Mouse (Mus musculus) gastrocnemius, adult 18-20 months (tissue): ENCODE data around the gene Spg11. TPM values are rescaled to one million over a fixed set of nuclear protein-coding genes. Genes with fewer than 3 reads are reported as not detected.

ENCODE experiments used
- DNase-seq: peaks from one replicate; pipeline ENCODE4 v3.0.0; 2021; ENCODE audit warnings: low spot score
- long read RNA-seq, 2 experiments: library from polyadenylated mRNA; stranded (forward); transcript quantifications; one replicate each; pipeline ENCODE4 v2.0.0; 2021
- total RNA-seq, 2 experiments: library from RNA; stranded (reverse); gene quantifications; 2 replicates each; pipeline ENCODE4 v1.2.3; 2021

Spg11 gene
- total RNA-seq: 1 to 10 TPM; 5.8 to 6.4 TPM
- long read RNA-seq, experiment 1, full-length matches to known transcripts: 7 of 11 reads
- long read RNA-seq, experiment 1, partial matches to known transcripts: 3 of 11 reads
- long read RNA-seq, experiment 1, other reads (novel, unspliced or antisense): 1 of 11 reads
- long read RNA-seq, experiment 2, full-length matches to known transcripts: 5 of 9 reads
- long read RNA-seq, experiment 2, partial matches to known transcripts: 0 of 9 reads
- long read RNA-seq, experiment 2, other reads (novel, unspliced or antisense): 4 of 9 reads

- DNase-seq: peak; percentile 97
These were observed at the start of gene Spg11 for GRCm38 (mm10) chr2:122117961-122118958. Gene Spg11 (minus strand): TSS chr2:122118386.

DNA sequence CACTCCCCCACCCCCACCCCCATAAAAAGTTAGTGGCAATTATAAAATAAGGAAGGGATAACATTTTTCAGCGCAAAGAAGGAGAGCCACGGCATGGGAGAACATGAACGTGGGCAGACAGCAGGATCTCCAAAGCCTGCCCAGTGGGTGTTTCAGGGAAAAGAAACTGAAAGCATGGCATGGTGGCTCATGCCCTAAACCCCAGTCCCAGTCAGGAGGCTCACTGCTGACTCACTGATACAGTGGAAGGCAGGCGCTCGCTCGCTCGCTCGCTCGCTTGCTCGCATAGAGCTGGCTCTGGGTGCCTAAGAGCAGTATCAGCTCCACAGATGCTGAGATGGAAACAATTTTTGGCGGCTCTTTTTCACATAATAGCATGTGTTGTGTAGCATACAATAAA is 46.1 kb upstream of the Spg11 start:
- no peak for DNase-seq

DNA sequence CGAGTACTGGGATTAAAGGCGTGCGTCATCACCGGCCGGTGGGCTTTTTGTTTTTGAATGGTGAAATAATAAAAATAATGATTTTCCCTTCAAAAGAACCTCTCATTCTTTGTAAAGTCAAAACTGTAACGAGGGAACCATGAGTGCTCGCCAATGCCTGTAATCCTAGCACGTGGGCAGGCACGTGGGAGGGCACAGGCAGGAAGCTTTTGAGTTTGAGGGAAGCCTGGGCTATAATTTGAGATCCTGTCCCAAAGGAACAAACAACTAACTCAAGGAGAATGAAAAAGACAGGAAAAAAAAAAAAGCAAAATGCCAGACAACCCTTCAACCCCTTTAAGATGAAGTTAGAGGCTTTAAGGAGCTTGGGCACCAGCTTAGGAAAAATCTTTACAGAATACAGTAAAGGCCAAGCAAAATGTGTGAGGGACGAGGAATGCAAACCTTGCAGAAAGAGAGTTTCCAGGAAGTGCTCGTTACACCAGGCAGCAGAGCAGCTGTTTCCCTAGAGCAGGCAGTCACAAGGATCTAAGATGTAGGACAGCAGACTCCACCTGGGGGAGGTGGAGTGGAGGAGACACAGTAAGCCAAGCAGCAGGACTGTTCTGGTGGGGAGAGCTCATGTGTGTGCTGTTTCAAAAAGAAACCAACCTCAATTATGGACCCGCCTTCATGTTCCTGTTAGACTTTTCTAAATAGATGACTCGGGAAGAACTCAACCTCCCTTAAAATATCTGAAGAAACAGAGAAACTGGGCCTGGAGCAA is 45.4 kb upstream of the Spg11 start:
- no peak for DNase-seq

GRCm38 (mm10) chr2:122162529-122162928 is 44.3 kb upstream of the Spg11 start:
- DNase-seq: no peak

DNA sequence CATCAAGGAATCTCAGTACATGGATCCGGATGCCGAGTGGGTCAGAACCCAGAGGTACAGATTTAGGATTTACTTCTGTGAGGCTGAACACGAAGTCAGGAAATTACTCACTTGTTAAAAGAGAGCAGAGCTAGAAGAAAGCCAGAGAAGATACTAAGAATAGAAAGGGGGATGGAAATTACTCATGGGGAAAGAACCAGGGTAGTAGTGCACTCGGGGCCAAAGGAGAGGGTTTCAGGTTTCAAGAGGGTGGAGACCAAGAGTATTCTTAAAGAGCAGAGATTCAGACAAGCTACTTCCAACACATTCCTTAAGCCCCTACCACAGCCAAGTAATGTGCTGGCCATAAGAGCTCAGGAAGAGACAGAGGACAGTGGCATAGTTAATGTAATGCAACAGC is 43.4 kb upstream of the Spg11 start:
- no peak for DNase-seq

- peak; percentile 90 for DNase-seq
These were observed 42.5 kb upstream of the Spg11 start, which contains the start of gene Trim69 for GRCm38 (mm10) chr2:122160680-122161079. Gene Trim69 (plus strand): TSS chr2:122160700.

DNA sequence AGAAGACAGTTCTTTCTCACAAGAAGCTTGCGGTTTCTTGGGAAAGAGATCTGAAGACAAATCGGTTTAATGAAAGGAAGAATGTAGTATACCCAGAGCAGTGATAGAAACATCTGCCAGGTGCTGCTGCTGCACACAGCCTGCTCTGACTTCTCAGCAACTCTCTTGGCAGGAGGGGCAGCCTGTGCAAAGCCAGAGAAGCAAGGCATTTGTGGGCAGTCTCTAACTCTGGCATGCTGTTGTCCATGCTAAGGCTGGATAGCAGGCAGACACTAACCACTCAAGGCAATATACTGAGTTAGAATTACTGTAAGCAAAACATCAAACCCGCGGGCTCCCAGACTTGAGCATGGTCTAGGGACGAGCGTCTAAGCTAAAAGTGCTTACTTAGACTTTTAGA is 41.5 kb upstream of the Spg11 start:
- DNase-seq: no peak

- no peak for DNase-seq
These were observed 40.2 kb upstream of the Spg11 start for GRCm38 (mm10) chr2:122158362-122158802.

DNA sequence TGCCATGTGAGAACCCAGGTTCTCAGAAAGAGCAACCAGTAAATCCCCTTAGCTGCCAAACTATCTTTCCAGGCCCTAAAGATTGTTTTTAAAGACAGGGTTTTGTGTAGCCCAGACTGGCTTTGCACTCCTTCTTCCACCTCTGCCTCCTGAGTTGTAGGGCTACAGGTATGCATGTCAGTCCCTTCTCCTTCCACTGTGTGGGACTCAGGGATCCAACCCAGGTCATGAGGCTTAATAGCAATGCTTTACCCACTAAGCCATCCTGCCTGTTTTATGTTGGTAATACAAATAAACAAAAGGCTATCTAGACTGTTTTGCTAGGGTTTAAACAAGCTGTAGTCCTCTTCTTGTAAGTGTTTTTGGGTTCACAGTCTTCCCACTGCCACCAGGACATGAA is 39.4 kb upstream of the Spg11 start:
- DNase-seq: no peak

DNA sequence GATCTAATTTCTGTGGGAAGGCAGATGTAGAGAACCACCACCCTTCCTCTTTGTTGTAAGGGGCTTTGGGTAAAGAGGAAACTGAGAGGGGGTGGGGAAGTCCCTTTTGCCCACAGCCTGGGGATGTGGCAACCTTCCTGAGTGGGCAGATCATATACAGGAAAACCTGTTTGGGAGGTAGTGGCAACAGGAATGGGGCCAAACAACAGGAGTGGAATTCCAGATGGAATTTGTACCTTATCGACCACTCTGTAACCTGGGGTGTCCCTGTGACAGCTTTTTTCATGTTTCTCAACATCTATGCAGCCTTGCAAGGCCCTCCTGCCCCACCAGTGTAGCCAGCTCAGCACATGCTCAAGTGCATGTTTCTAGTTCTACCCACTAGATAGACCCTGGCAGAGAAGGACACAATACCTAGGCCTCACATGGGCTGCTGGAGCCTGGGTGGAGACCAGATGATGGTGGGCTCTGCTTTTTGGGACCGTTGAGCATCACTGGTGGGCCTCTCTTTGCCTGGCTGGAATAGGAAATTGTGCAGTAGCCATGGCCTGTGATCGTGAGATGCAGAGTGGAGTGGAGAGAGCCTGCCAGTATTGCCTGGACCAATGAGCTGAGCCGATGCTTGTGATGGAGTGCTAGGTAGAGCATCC is 38.0 kb upstream of the Spg11 start:
- no peak for DNase-seq

DNA sequence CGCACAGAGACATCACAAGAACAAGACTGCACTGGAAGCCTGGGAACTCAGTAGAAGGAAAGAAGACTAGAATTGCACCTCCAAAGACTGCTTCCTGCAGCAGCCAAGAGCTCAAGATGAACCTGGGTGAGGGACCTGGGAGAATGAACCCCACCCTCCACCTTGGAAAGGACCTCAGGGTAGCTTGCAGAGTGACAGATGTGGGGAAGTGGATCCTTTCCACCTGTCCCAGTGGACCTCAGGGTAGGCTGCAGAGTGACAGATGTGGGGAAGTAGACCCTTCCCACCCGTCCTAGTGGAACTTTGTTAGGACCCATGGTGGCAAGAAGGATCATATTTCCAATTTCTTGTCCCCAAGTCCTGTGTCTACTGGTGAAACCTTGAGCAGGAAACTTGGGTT is 37.1 kb upstream of the Spg11 start:
- no peak for DNase-seq

DNA sequence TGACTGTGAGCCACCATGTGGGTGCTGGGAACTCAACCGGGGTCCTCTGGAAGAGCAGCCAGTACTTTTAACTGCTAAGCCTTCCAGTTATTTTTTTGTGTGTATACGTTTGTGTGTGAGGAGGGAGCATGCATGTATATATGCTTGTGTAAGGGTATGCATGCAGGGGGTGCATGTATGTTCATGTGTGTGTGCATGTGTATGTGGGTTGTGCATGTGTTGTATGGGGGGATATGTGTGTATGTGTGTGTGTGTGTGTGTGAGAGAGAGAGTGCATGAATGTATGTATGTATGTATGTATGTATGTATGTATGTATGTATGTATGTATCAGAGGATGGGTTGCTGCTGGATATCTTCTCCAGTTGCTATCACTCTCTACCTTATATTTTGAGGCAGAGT is 36.3 kb upstream of the Spg11 start:
- DNase-seq: no peak

DNA sequence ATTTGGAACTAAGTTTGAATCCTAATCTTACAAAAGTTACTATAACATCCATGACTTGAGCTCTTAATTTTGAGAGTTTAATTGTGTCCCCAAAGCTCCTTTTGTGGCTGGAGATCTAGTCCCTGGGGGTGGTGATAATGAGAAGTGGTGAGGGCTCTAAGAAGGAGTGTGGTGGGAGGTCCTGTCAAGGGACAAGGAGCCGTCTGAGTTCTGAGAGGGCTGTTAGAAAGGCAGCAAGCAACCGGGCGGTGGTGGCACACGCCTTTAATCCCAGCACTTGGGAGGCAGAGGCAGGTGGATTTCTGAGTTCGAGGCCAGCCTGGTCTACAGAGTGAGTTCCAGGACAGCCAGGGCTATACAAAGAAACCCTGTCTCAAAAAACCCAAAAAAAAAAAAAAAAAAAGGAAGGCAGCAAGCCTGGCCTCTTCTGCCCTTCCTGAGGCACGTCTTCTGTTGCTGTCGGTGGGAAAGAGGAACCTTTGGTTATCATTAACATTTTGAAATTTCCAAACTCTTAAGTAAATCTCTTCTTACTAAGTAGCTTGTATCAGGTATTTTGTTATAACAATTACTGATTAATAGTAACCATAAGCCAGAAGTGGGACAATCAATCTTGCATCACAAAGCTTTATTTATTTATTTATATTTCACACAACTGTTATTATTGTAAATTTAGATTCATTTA is 35.6 kb upstream of the Spg11 start:
- DNase-seq: no peak

DNA sequence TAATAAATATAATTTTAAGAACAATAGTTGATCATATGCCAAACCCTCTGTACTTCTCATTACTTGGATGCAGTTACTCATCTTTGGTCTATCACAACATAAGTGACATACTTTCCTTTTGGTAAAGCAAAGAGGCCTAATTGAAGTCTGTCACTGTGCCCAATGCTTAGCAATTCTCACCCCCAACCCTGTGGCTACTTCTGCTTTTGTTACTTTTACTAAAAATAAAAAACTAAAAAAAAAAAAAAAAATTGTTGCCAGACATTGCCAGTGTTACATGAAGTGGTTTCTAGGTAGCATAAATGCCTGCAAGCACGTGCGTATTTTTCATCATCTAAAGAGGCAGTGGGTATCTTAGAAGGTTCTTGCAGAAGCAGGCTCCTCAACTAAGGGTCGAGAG is 34.7 kb upstream of the Spg11 start:
- DNase-seq: no peak

DNA sequence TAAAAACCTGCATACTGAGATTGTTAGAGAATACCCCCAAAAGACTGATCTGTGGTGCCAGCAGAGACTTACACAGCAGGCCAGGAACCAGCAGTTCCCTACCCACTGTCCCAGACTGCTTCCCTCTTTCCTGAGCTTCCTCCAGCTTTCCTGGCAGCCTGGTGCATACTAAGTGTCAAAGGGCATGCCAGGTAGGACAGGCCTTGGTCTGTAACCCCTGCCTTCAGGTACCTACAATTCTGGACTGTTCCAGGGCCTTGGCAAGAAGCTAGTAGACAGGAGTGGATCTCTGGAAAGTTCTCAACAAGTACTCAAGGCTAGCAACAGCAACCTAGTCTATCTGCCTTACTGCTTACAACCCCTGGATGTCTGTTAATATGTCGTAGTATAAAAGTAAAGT is 33.0 kb upstream of the Spg11 start:
- DNase-seq: no peak

GRCm38 (mm10) chr2:122149716-122150115 is 31.5 kb upstream of the Spg11 start:
- no peak for DNase-seq

GRCm38 (mm10) chr2:122149316-122149715 is 31.1 kb upstream of the Spg11 start:
- DNase-seq: no peak

DNA sequence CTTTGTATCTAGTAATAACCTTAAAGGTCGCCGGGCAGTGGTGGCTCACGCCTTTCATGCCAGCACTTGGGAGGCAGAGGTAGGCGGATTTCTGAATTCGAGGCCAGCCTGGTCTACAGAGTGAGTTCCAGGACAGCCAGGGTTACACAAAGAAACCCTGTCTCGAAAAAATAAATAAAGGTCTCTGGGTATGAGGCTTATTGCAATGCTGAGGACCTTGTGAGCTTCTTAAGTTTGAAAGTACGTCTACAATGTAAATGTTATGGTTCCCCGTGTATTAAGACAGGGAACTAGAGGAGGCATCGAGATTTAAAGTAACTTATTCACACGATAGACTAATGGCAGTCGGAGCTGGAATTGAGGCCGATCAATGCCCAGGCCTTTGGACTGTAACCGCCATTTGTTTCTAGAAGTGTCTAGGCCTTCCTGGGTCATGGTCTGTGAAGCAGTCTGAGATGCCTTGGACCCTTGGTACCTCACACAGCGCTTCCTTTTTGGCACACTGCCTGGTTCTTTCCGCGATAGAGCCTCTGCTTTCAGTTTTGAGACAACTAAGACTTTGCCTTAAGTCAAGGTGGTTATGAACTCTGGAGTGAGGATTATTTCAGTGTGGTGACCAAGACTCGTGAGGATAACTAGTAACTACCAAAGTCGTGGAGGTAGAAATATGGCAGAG is 30.2 kb upstream of the Spg11 start:
- peak; percentile 62 for DNase-seq

DNA sequence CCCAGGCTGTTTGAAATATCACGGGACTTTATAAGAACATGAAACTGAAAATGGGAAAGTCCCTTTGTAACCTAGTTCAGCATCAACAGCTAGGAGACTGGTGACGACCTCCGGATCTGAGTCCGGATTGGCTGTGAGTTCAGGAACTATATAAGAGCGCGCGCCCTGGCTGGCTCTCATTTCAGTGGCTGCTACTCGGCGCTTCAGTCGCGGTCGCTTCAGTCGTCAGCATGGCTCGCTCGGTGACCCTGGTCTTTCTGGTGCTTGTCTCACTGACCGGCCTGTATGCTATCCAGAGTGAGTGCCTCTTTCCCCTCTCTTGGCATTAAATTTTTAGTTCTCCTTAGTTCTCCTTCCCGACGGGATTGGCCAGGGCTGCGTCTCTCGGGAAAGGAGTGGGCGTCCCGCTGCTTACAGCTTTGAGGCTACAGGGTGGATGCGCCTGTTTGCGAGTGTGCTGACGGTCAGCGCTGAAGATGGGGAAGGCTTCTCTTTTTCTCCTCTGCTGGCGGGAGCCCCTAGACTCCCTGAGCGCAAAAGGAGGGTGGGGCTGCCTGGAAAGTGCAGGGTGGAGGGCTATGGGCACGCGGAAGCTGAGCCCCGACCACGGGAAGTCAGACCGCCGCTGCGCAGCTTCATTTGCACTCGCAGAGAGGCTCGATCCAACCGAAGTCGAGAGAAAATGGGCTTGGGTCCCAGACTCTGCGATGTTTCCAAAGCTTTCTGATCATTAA is 29.5 kb upstream of the Spg11 start, which contains the start of gene B2m:
TSS of gene B2m (plus strand) at position 179 of the 734 bp plus-strand sequence.
- peak; percentile 95 for DNase-seq
